Mouse (Mus musculus) G1E (cell line): ENCODE data around the gene Clcn3. TPM values are rescaled to one million over a fixed set of nuclear protein-coding genes. Genes with fewer than 3 reads are reported as not detected.

Experiments used
- ATAC-seq: 2 replicates; pipeline ENCODE4 v1.8.0; 2016; ENCODE audit warnings: mild to moderate bottlenecking; ENCODE audit not compliant: insufficient number of reproducible peaks, poor library complexity, low FRiP score, severe bottlenecking; ENCODE audit errors: extremely low read depth
- DNase-seq: peaks from one replicate; pipeline ENCODE4 v3.0.0; 2012; ENCODE audit warnings: low spot score
- H3K27me3 ChIP-seq: 2 replicates; pipeline ENCODE4 v1.6.1; 2012; ENCODE audit warnings: mild to moderate bottlenecking, low read length, inconsistent platforms; ENCODE audit not compliant: insufficient read depth
- H3K36me3 ChIP-seq: replicated peaks from 2 replicates; pipeline ENCODE3; 2012; ENCODE audit warnings: mild to moderate bottlenecking, inconsistent platforms
- H3K4me1 ChIP-seq: 2 replicates; pipeline ENCODE4 v1.6.1; 2012; ENCODE audit warnings: low read depth, low read length, inconsistent platforms, mixed read lengths; ENCODE audit not compliant: insufficient read depth
- H3K4me3 ChIP-seq: 2 replicates; pipeline ENCODE4 v1.5.1; 2012; ENCODE audit warnings: low read depth, mild to moderate bottlenecking, inconsistent platforms, low read length, moderate library complexity, mixed read lengths
- H3K9me3 ChIP-seq: replicated peaks from 2 replicates; pipeline ENCODE4 v1.6.1; 2012; ENCODE audit warnings: inconsistent platforms
- CTCF ChIP-seq: IDR thresholded peaks from 2 replicates; pipeline ENCODE4 v1.5.1; 2012; ENCODE audit warnings: low read depth, low read length, inconsistent platforms, mixed read lengths
- GATA1 ChIP-seq: IDR thresholded peaks from 2 replicates; pipeline ENCODE4 v1.6.1; 2012; ENCODE audit warnings: borderline replicate concordance, low read length, inconsistent platforms, mixed read lengths
- GATA2 ChIP-seq: IDR thresholded peaks from 2 replicates; pipeline ENCODE4 v1.6.1; 2012; ENCODE audit warnings: low read depth, low read length, inconsistent platforms, borderline replicate concordance
- POLR2AphosphoS5 ChIP-seq: IDR thresholded peaks from 2 replicates; pipeline ENCODE4 v1.6.1; 2012; ENCODE audit warnings: low read depth, low read length, inconsistent platforms; ENCODE audit not compliant: insufficient replicate concordance
- TAL1 ChIP-seq: conservative IDR thresholded peaks from 2 replicates; pipeline ENCODE4 v1.6.1; 2012; ENCODE audit warnings: low read depth, low read length, inconsistent platforms, mixed read lengths
- polyA plus RNA-seq: library from polyadenylated mRNA; stranded (reverse); fragments of >175 nt; gene quantifications from 2 replicates; pipeline ENCODE4 v1.2.3, GENCODE M21; 2012
- total RNA-seq, 2 experiments: library from RNA; stranded (forward) in 1 of 2; stranded (reverse) in 1 of 2; fragments of 200-1000 nt in 1 of 2; fragments of >200 nt in 1 of 2; fragmentation: Nextera tagmentation in 1 of 2; gene quantifications; 2 replicates each; pipeline ENCODE4 v1.2.3; 2014 to 2017

Clcn3 gene
- total and polyA plus RNA-seq, 3 experiments = 18.0 to 215 (median 147) TPM

DNA sequence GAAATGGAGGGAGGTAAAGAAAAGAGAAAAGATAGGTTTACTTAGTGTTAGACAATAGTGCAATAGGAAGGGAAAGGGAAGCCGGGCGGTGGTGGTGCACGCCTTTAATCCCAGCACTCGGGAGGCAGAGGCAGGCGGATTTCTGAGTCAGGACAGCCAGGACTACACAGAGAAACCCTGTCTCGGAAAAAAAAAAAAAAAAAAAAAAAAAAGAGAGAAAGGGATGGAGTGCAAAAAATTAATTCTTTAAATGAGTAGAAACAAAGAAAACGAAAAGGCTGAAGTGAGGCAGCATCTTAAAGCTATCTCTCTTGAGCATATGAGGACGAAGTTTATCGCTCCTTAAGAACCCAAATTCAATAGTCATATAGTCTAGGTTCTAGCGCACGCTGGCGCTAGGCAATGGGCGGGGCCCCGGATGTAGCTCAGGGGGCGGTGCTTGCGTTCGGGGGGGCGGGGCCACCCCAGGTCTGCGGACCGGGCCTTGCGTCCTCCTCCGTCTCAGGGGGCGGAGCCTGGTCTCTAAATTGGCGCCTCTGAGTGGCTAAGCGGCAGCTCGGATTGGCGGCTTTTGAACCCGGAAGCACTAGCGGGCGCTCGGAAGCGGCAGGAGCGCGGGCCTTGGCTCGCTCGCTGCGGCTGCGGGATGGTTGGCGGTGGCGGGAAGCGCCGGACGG, 93.1 kb downstream of the Clcn3 start, which contains the start of gene Hpf1:
TSS of gene Hpf1 (plus strand) at position 576 of the 677 bp plus-strand sequence.
- H3K9me3 ChIP-seq = no peaks in the 10 kb centered on the region; the same call in 1 of the 2 replicates
- H3K4me1 ChIP-seq = peaks cover 59% of the 10 kb centered on the region
- H3K36me3 ChIP-seq = peaks cover 35% of the 10 kb centered on the region
- peak; percentile 96 for DNase-seq
- peak within 1 kb of the TSS; percentile 94 for H3K4me3 ChIP-seq
- TF ChIP-seq GATA1 (no peak), CTCF (no peak), POLR2AphosphoS5 (no peak), GATA2 (no peak), TAL1 (no peak)
- ATAC-seq = peak; percentile 91
- H3K27me3 ChIP-seq = 0 out of 2 replicates have a peak, but pooled peaks cover 3% of the 10 kb centered on the region

DNA sequence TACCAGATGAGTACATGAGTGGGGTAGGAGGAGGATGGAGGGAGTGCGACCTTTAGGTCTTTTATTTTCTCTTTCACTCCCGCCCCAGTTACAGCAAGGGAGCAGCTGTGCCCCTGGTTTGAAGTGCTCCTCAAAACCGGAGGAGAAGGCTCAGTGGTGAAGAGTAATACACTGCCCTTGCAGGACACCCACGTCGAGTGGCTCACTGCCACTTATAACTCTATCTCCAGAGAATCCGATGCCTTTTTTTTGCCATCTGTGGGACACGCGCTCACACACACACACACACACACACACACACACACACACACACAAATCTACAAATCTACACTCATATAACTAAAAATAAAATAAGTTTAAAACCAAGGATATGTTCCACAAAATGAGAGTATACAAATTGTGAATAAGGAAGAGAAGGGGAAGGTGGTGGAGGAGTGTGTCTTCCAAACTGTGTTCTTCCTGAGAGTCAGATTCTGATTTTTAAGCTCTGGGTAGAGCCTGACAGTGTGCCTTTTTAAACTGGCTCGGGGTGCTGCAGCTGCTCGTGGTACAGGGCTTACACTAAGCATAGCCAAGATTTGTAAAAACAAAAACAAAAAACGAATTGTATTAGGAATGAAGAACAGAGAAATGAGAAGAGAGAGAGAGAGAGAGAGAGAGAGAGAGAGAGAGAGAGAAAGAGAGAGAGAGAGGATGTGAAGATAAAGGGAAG, 93.8 kb downstream of the Clcn3 start:
- Histone ChIP-seq H3K4me3 (no peak overlapping the region), H3K9me3 (no peaks in the 10 kb centered on the region; the same call in 1 of the 2 replicates), H3K27me3 (0 out of 2 replicates have a peak, but pooled peaks cover 4% of the 10 kb centered on the region), H3K4me1 (peaks cover 53% of the 10 kb centered on the region), H3K36me3 (peaks cover 29% of the 10 kb centered on the region)
- ATAC-seq (no peak), DNase-seq (no peak)
- TF ChIP-seq POLR2AphosphoS5 (no peak), GATA1 (no peak), CTCF (no peak), TAL1 (no peak), GATA2 (no peak)

DNA sequence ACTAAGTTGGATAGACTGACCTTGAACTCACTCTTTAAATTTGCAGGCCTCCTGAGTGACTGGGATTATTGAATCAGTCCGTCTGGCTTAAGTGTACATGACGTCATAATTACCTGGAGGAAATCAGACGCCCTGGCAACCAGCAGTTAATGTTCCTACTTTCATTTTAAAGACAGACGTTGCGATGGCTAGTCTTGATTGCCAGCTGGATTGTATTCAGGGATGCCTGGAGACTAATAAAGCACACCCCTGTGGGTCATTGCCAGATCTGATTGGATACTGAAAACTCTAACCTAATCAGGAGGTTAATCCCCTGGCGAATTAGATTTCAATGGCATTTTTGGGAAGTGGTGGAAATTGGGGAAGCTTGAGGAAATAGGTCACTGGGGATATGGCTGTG, 96.4 kb downstream of the Clcn3 start:
- ATAC-seq = no peak
- H3K9me3 ChIP-seq = no peaks in the 10 kb centered on the region
- peaks cover 4% of the 10 kb centered on the region for H3K36me3 ChIP-seq
- 0 out of 2 replicates have a peak, but pooled peaks cover 4% of the 10 kb centered on the region for H3K27me3 ChIP-seq
- no peak overlapping the region for H3K4me3 ChIP-seq
- no peak for DNase-seq
- peaks cover 39% of the 10 kb centered on the region for H3K4me1 ChIP-seq
- no peak for TF ChIP-seq CTCF
- TF ChIP-seq TAL1 = no peak
- no peak for TF ChIP-seq GATA2
- TF ChIP-seq POLR2AphosphoS5 = no peak
- TF ChIP-seq GATA1 = no peak

DNA sequence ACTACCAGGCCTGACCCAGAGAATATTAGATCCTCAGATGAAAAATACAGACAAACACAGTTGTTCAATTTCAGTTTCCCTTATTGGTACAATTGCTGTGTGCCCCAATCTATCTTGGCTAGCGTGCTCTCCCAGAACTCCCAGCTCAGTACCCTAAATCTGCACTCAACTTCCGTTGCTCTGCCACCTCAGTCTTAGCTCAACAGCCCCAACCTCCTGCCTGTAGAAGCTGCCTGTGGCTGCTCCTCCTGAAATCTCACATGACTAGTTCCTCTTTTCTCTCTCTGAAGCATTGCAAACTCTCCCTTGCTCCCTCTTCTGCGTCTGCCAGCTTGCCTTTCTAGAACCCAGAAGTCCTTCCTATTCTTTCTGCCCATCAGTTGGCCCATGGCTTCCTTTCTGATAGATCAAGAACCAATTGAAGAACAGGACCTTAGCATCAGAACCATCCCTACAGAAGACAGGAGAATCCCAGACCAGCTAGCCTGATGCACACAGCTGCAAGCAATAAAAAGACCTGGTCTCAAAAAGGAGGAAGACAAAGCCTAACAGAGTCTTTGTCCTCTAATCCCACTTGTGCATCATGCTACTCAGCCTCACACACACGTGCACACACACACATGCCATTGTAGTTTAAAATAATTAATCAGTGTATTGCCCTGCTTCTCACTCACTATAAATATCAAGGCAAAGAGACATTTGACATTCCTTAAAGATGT, 99.5 kb downstream of the Clcn3 start:
- peak; percentile 28 for DNase-seq
- H3K4me3 ChIP-seq = no peak overlapping the region
- H3K4me1 ChIP-seq = peaks cover 25% of the 10 kb centered on the region
- no peak for TF ChIP-seq TAL1
- no peak for TF ChIP-seq GATA1
- no peak for TF ChIP-seq GATA2
- TF ChIP-seq POLR2AphosphoS5 = no peak
- TF ChIP-seq CTCF = no peak
- no peaks in the 10 kb centered on the region for H3K9me3 ChIP-seq
- no peaks in the 10 kb centered on the region for H3K36me3 ChIP-seq
- peak; percentile 87 for ATAC-seq
- 0 out of 2 replicates have a peak, but pooled peaks cover 4% of the 10 kb centered on the region for H3K27me3 ChIP-seq

DNA sequence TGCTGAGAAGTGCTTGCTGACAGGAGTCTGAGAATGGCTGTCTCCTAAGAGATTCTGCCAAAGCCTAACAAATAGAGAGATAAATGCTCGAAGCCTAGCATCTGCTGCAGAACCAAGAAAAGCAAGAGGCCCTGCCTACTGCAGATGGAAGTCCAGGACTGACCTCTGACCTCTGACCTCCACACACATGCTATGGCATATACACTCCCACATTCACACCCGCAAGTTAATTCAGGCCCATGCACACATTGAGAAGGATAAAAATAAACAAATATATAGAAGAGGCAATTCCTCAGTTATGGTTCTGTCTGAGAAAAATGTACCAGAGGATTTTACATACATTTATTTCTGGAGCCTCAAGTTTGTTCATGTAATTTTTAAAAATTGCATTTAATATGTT, 104.5 kb downstream of the Clcn3 start:
- DNase-seq (no peak), ATAC-seq (no peak)
- Histone ChIP-seq H3K36me3 (no peaks in the 10 kb centered on the region), H3K9me3 (no peaks in the 10 kb centered on the region), H3K4me1 (peaks cover 13% of the 10 kb centered on the region), H3K27me3 (peaks cover 10% of the 10 kb centered on the region), H3K4me3 (no peak overlapping the region)
- TF ChIP-seq GATA2 (no peak), POLR2AphosphoS5 (no peak), GATA1 (no peak)
